Mouse (Mus musculus) spleen, adult 2 months (tissue): ENCODE measurements around the gene Syne3. TPM values are rescaled to one million over a fixed set of nuclear protein-coding genes. Genes with fewer than 3 reads are reported as not detected.
A peak's percentile ranks its signal among the peaks of the same experiment; 100 is the strongest.

Experiments
- DNase-seq, 2 experiments: peaks; one replicate each; pipeline versions ENCODE4 v3.0.0 to v3.0.0-alpha.2; 2012 to 2021; ENCODE audit warnings: low spot score in 2 of 2, low read depth in 1 of 2
- H3K27ac ChIP-seq: fragments of 200-500 bp; 2 replicates; pipeline ENCODE4 v1.5.1; 2012; ENCODE audit warnings: low read length, inconsistent platforms; ENCODE audit not compliant: insufficient read depth
- H3K27me3 ChIP-seq: fragments of 200-500 bp; 2 replicates; pipeline ENCODE4 v1.6.1; 2012; ENCODE audit warnings: mild to moderate bottlenecking, moderate library complexity, low read length, inconsistent platforms; ENCODE audit not compliant: control insufficient read depth, insufficient read depth
- H3K36me3 ChIP-seq: fragments of 200-500 bp; 2 replicates; pipeline ENCODE4 v1.6.1; 2012; ENCODE audit warnings: mild to moderate bottlenecking, low read length, inconsistent platforms; ENCODE audit not compliant: control insufficient read depth, insufficient read depth
- H3K4me1 ChIP-seq: fragments of 200-500 bp; 2 replicates; pipeline ENCODE4 v1.6.1; 2011; ENCODE audit warnings: inconsistent platforms; ENCODE audit not compliant: control insufficient read depth, insufficient read depth, insufficient read length
- H3K4me3 ChIP-seq: fragments of 200-500 bp; 2 replicates; pipeline ENCODE4 v1.5.1; 2011; ENCODE audit warnings: mild to moderate bottlenecking, inconsistent platforms; ENCODE audit not compliant: insufficient read depth, insufficient read length; ENCODE audit errors: extremely low read depth
- CTCF ChIP-seq: fragments of 200-500 bp; IDR thresholded peaks from 2 replicates; pipeline ENCODE4 v1.5.1; 2011; ENCODE audit warnings: mild to moderate bottlenecking, inconsistent platforms; ENCODE audit not compliant: insufficient read depth, insufficient read length, insufficient replicate concordance; ENCODE audit errors: extremely low read depth
- POLR2A ChIP-seq: fragments of 200-500 bp; IDR thresholded peaks from 2 replicates; pipeline ENCODE4 v1.6.1; 2011; ENCODE audit warnings: low read depth, low read length, inconsistent platforms
- WGBS: fragments of 180-500 bp; shearing (Covaris S2); methylation state at CpG from one replicate; pipeline ENCODE4 v1.1.7; 2018; 5-methylcytosine and 5-hydroxymethylcytosine counted together
- polyA plus RNA-seq: library from polyadenylated mRNA; depleted of rRNA; stranded (reverse); fragments of >200 nt; gene quantifications from 2 replicates; pipeline ENCODE4 v1.2.3, GENCODE M21; 2012

Gene Syne3
- polyA plus RNA-seq, 1 experiment, result 5.4 TPM

GRCm38 (mm10) chr12:104995259-104995876, 14.2 kb downstream of the Syne3 start:
- no peaks in the 10 kb centered on the region for H3K36me3 ChIP-seq
- no peak for TF ChIP-seq POLR2A
- no peak for TF ChIP-seq CTCF
- 61% methylated on average over 12 of the region's 12 CpGs for WGBS
- peak overlapping the region; percentile 50; the same call in 1 of the 2 replicates for H3K27ac ChIP-seq
- peaks cover 34% of the 10 kb centered on the region for H3K4me1 ChIP-seq
- H3K4me3 ChIP-seq, result no peak overlapping the region
- peak in 1 of 2 experiments; percentile 26 for DNase-seq
- H3K27me3 ChIP-seq, result no peaks in the 10 kb centered on the region

GRCm38 (mm10) chr12:104992838-104993237, 16.8 kb downstream of the Syne3 start:
- Histone ChIP-seq H3K4me3 (no peak overlapping the region), H3K27me3 (no peaks in the 10 kb centered on the region), H3K27ac (no peak overlapping the region), H3K4me1 (peaks cover 32% of the 10 kb centered on the region; the same call in 1 of the 2 replicates), H3K36me3 (no peaks in the 10 kb centered on the region)
- TF ChIP-seq CTCF (no peak), POLR2A (no peak)
- no peak for DNase-seq
- 86% methylated on average over 8 of the region's 8 CpGs for WGBS

GRCm38 (mm10) chr12:104992123-104992741, 17.4 kb downstream of the Syne3 start:
- H3K27me3 ChIP-seq, result no peaks in the 10 kb centered on the region
- no peak overlapping the region for H3K27ac ChIP-seq
- no peaks in the 10 kb centered on the region for H3K36me3 ChIP-seq
- 79% methylated on average over 10 of the region's 10 CpGs for WGBS
- peaks cover 30% of the 10 kb centered on the region; the same call in 1 of the 2 replicates for H3K4me1 ChIP-seq
- H3K4me3 ChIP-seq, result no peak overlapping the region
- DNase-seq, result no peak
- TF ChIP-seq CTCF (no peak), POLR2A (no peak)

- H3K4me1 ChIP-seq, result peaks cover 22% of the 10 kb centered on the region; the same call in 1 of the 2 replicates
- peak; percentile 72 to 84 for DNase-seq
- peak overlapping the region; percentile 80 for H3K27ac ChIP-seq
- no peaks in the 10 kb centered on the region for H3K36me3 ChIP-seq
- H3K4me3 ChIP-seq, result no peak overlapping the region
- 36% methylated on average over 13 of the region's 13 CpGs for WGBS
- no peaks in the 10 kb centered on the region for H3K27me3 ChIP-seq
- TF ChIP-seq POLR2A, result no peak
- no peak for TF ChIP-seq CTCF
Measured at GRCm38 (mm10) chr12:104990741-104991454, 18.7 kb downstream of the Syne3 start.

- H3K4me1 ChIP-seq, result peaks cover 12% of the 10 kb centered on the region; the same call in 1 of the 2 replicates
- no peak for TF ChIP-seq POLR2A
- no peak for TF ChIP-seq CTCF
- H3K36me3 ChIP-seq, result no peaks in the 10 kb centered on the region
- H3K4me3 ChIP-seq, result no peak overlapping the region
- 89% methylated on average over 7 of the region's 7 CpGs for WGBS
- no peak for DNase-seq
- no peak overlapping the region for H3K27ac ChIP-seq
- no peaks in the 10 kb centered on the region for H3K27me3 ChIP-seq
Measured at GRCm38 (mm10) chr12:104987936-104988335, 21.7 kb downstream of the Syne3 start.

GRCm38 (mm10) chr12:104986781-104987180, 22.8 kb downstream of the Syne3 start:
- TF ChIP-seq POLR2A (no peak), CTCF (no peak)
- H3K27ac ChIP-seq, result no peak overlapping the region

More at GRCm38 (mm10) chr12:104986781-104987180, 22.8 kb downstream of the Syne3 start:
- Histone ChIP-seq H3K27me3 (no peaks in the 10 kb centered on the region), H3K4me1 (peaks cover 12% of the 10 kb centered on the region; the same call in 1 of the 2 replicates), H3K4me3 (no peak overlapping the region), H3K36me3 (no peaks in the 10 kb centered on the region)
- WGBS, result 92% methylated on average over 9 of the region's 9 CpGs
- no peak for DNase-seq
